Mouse (Mus musculus) stomach, embryonic 16.5 days (tissue): Measurements from ENCODE around the gene Rbm44. TPM values are rescaled to one million over a fixed set of nuclear protein-coding genes. Genes with fewer than 3 reads are reported as not detected.

Source experiments
- ATAC-seq: fragments of 200-750 bp; cut with Nextera tagmentation; 2 replicates; pipeline ENCODE4 v1.8.0; 2017; ENCODE audit warnings: moderate number of reproducible peaks, moderate TSS enrichment; ENCODE audit not compliant: insufficient read depth, low FRiP score
- H3K27ac ChIP-seq: fragments of 300-500 bp; sonication (generic); 2 replicates; pipeline ENCODE4 v1.5.1; 2014; ENCODE audit warnings: low read length
- H3K27me3 ChIP-seq: fragments of 300-500 bp; sonication (generic); 2 replicates; pipeline ENCODE4 v1.6.1; 2014; ENCODE audit warnings: low read length, control low read depth, mixed read lengths; ENCODE audit not compliant: control insufficient read depth, insufficient read depth
- H3K36me3 ChIP-seq: fragments of 300-500 bp; sonication (generic); 2 replicates; pipeline ENCODE4 v1.6.1; 2014; ENCODE audit warnings: low read length; ENCODE audit not compliant: control insufficient read depth, insufficient read depth
- H3K4me1 ChIP-seq: fragments of 300-500 bp; sonication (generic); 2 replicates; pipeline ENCODE4 v1.6.1; 2014; ENCODE audit warnings: low read length, control low read depth, mixed read lengths; ENCODE audit not compliant: control insufficient read depth, insufficient read depth
- H3K4me2 ChIP-seq: fragments of 300-500 bp; sonication (generic); 2 replicates; pipeline ENCODE4 v1.6.1; 2014; ENCODE audit warnings: low read depth, low read length, mixed read lengths
- H3K4me3 ChIP-seq: fragments of 300-500 bp; sonication (generic); replicated peaks from 2 replicates; pipeline ENCODE4 v1.5.1; 2014; ENCODE audit warnings: mild to moderate bottlenecking, low read length
- H3K9ac ChIP-seq: fragments of 300-500 bp; sonication (generic); 2 replicates; pipeline ENCODE4 v1.6.1; 2014; ENCODE audit warnings: low read length
- H3K9me3 ChIP-seq: fragments of 300-500 bp; sonication (generic); replicated peaks from 2 replicates; pipeline ENCODE4 v1.6.1; 2016; ENCODE audit warnings: low read length, control low read depth; ENCODE audit not compliant: control insufficient read depth
- WGBS: fragments of 180-500 bp; shearing (Covaris S2); extraction: QIAGEN DNeasy Blood & Tissue Kit; methylation state at CpG from one replicate; pipeline ENCODE4 v1.1.7; 2014; 5-methylcytosine and 5-hydroxymethylcytosine counted together
- polyA plus RNA-seq: library from polyadenylated mRNA; unstranded; fragments of >200 nt; fragmentation: Nextera tagmentation; extraction: Ambion mirVana; gene quantifications from 2 replicates; pipeline ENCODE4 v1.2.1, GENCODE M21; 2015

Rbm44 gene
- polyA plus RNA-seq, 1 experiment from 2014 or later = 0.35 TPM

- Histone ChIP-seq H3K27ac (peak overlapping the region; percentile 39; the same call in 1 of the 2 replicates), H3K4me2 (no peak overlapping the region), H3K4me1 (peaks cover 3% of the 10 kb centered on the region; the same call in 1 of the 2 replicates), H3K9ac (peak overlapping the region; percentile 13; the same call in 1 of the 2 replicates), H3K9me3 (no peaks in the 10 kb centered on the region), H3K27me3 (no peaks in the 10 kb centered on the region), H3K36me3 (no peaks in the 10 kb centered on the region), H3K4me3 (no peak overlapping the region)
- ATAC-seq = 0 out of 2 replicates have a peak, but pooled peaks have one; percentile 26
- 78% methylated on average over 1 of the region's 1 CpGs for WGBS
Measured at GRCm38 (mm10) chr1:91211099-91211498, 66.2 kb downstream of the Rbm44 start.

- Histone ChIP-seq H3K9ac (peak overlapping the region; percentile 13; the same call in 1 of the 2 replicates), H3K36me3 (no peaks in the 10 kb centered on the region), H3K9me3 (no peaks in the 10 kb centered on the region), H3K27me3 (no peaks in the 10 kb centered on the region), H3K4me2 (no peak overlapping the region), H3K4me3 (no peak overlapping the region), H3K27ac (peak overlapping the region; percentile 39), H3K4me1 (peaks cover 8% of the 10 kb centered on the region; the same call in 1 of the 2 replicates)
- no peak for ATAC-seq
- 65% methylated on average over 7 of the region's 7 CpGs for WGBS
Measured at GRCm38 (mm10) chr1:91211591-91212008, 66.7 kb downstream of the Rbm44 start.

- Histone ChIP-seq H3K36me3 (no peaks in the 10 kb centered on the region), H3K4me2 (no peak overlapping the region), H3K27ac (no peak overlapping the region), H3K27me3 (no peaks in the 10 kb centered on the region), H3K4me3 (no peak overlapping the region), H3K9me3 (no peaks in the 10 kb centered on the region), H3K9ac (no peak overlapping the region), H3K4me1 (peaks cover 9% of the 10 kb centered on the region; the same call in 1 of the 2 replicates)
- 77% methylated on average over 1 of the region's 1 CpGs for WGBS
- ATAC-seq = no peak
Measured at GRCm38 (mm10) chr1:91215264-91215663, 70.4 kb downstream of the Rbm44 start.

GRCm38 (mm10) chr1:91215981-91216380 is 71.1 kb downstream of the Rbm44 start:
- Histone ChIP-seq H3K27me3 (no peaks in the 10 kb centered on the region), H3K27ac (peak overlapping the region; percentile 29; the same call in 1 of the 2 replicates), H3K9me3 (no peaks in the 10 kb centered on the region), H3K9ac (no peak overlapping the region), H3K4me1 (peaks cover 9% of the 10 kb centered on the region; the same call in 1 of the 2 replicates), H3K36me3 (no peaks in the 10 kb centered on the region), H3K4me3 (no peak overlapping the region), H3K4me2 (no peak overlapping the region)
- ATAC-seq = no peak
- 13% methylated on average over 1 of the region's 1 CpGs for WGBS

GRCm38 (mm10) chr1:91216504-91217267 is 71.8 kb downstream of the Rbm44 start:
- 47% methylated on average over 10 of the region's 10 CpGs for WGBS
- peak; percentile 48; the same call in 1 of the 2 replicates for ATAC-seq
- peak overlapping the region; percentile 29; the same call in 1 of the 2 replicates for H3K27ac ChIP-seq

GRCm38 (mm10) chr1:91219641-91220321 is 74.9 kb downstream of the Rbm44 start:
- H3K4me2 ChIP-seq = no peak overlapping the region
- H3K36me3 ChIP-seq = no peaks in the 10 kb centered on the region
- H3K4me3 ChIP-seq = no peak overlapping the region
- H3K9me3 ChIP-seq = no peaks in the 10 kb centered on the region
- 77% methylated on average over 7 of the region's 7 CpGs for WGBS
- no peak overlapping the region for H3K27ac ChIP-seq
- peaks cover 9% of the 10 kb centered on the region; the same call in 1 of the 2 replicates for H3K4me1 ChIP-seq
- no peaks in the 10 kb centered on the region for H3K27me3 ChIP-seq
- ATAC-seq = no peak
- H3K9ac ChIP-seq = no peak overlapping the region

More at GRCm38 (mm10) chr1:91216504-91217267, 71.8 kb downstream of the Rbm44 start:
- H3K9ac ChIP-seq = no peak overlapping the region
- no peaks in the 10 kb centered on the region for H3K27me3 ChIP-seq
- peaks cover 9% of the 10 kb centered on the region; the same call in 1 of the 2 replicates for H3K4me1 ChIP-seq
- no peak overlapping the region for H3K4me2 ChIP-seq
- no peak overlapping the region for H3K4me3 ChIP-seq
- no peaks in the 10 kb centered on the region for H3K9me3 ChIP-seq
- no peaks in the 10 kb centered on the region for H3K36me3 ChIP-seq

- Histone ChIP-seq H3K4me2 (no peak overlapping the region), H3K27ac (no peak overlapping the region), H3K4me3 (no peak overlapping the region), H3K4me1 (peaks cover 9% of the 10 kb centered on the region; the same call in 1 of the 2 replicates), H3K9ac (no peak overlapping the region), H3K27me3 (no peaks in the 10 kb centered on the region), H3K36me3 (no peaks in the 10 kb centered on the region), H3K9me3 (no peaks in the 10 kb centered on the region)
- WGBS = 69% methylated on average over 3 of the region's 3 CpGs
- ATAC-seq = no peak
Measured at GRCm38 (mm10) chr1:91220322-91220672, 75.4 kb downstream of the Rbm44 start.
